Mouse (Mus musculus) heart, postnatal 14 days (tissue): ENCODE results near the gene Nln. TPM values are rescaled to one million over a fixed set of nuclear protein-coding genes. Genes with fewer than 3 reads are reported as not detected.

Experiments
- DNase-seq, 2 experiments: peaks; one replicate each; pipeline ENCODE4 v3.0.0; 2021 to 2022
- intact Hi-C: fragments of 180-260 bp; cut with DNase I; formaldehyde crosslinking; loops from one replicate; pipeline ENCODE4 v1.15.1; 2025
- total RNA-seq, 2 experiments: library from RNA; stranded (reverse); gene quantifications; 2 replicates each; pipeline ENCODE4 v1.2.3; 2021

The Nln gene
- total RNA-seq, 2 experiments from 2014 or later, result 13.9 to 14.9 TPM

DNA sequence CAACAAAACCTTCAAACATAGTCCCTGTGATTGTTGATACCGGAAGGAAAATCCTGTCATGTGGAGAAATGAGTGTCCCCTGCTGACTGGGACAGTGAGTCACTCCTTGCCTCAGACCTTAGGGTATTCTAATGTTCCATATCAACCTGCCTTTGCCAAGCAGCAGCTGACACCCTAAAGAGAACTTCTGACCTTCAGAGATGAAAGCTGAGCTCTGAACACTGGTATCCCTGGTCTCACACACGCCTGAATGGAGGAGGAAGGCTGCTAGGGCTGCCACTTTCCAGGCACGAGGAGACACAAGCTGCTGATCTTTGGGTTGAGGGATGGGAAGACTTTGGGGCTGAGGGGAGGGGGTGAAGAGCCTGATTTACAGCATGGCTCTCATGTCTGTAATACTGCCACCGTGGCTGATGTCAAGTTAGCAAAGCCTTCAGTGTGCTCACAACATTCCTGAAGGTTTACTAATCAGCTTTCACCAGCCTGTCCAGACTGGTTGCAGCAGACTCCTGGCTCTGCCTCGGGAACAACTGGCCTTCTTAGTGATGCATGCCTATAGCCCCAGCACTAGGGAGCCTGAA lies 131.0 kb downstream of the Nln start:
- intact Hi-C loops, result no loop called here
- peak; percentile 11 to 27 for DNase-seq

DNA sequence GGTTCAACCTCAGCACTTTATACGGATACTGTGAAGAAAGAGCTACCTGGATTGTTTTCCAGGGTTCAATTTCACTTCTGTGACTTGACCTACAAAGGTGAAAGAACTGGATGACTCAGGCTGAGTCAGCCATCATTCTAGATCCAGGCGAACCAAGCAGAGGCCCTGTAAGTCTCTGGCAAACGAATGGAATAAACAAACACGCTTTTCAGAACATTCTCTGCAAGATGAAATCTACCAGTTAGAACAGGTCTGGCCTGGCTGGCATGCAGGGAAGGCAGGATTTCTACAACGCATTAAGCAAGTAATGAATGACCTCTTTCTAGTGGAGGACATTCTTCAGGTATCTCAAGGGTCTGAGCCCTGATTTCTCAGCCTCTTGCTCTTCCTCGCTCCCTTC lies 131.6 kb downstream of the Nln start:
- intact Hi-C loops, result no loop called here
- DNase-seq, result no peak

DNA sequence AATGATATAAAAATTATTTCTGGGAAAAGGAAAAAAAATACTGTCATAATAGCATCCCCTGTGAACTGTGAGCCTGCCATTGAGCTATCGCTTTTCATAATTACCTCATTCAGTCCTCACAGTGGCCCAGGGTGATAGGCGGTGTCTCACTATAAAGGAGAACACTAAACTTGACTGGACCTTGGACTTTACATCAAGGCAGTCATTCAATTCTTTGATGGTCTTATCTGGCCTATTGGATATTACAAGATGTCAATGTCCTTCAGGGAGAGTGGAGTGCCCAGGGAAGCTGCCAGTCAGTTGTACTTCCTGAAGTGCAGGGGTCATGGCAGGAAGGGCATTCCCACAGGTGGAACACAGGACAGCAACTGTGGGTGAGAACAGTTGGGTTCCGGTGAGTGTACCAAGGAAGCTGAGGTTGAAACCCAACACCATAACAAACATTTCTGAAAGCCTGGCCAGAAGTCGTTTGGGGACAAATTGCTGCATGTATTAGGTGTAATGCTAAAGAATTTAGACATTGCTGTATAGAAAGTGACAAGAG lies 133.2 kb downstream of the Nln start:
- no peak for DNase-seq
- intact Hi-C loops, result no loop called here

DNA sequence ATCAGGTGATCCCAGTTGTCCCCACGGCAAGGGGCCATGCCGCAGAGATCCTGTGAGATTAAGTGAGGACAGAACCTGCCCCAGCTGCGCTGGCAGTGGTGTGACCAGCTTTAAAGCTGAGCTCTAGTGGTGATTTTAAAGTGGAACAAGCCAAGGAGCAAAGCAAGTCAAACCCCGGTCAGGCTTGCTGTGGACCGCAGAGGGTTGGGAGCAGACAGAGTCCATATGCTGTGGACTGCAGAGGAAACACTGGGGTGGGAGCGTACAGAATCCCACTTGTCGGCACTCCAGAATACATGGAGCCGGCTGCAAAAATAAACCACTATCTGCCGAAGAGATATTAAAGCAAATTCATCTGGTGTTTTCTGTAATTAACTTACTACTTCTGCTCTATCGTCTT lies 134.3 kb downstream of the Nln start:
- peak in 1 of 2 experiments; percentile 18 for DNase-seq
- intact Hi-C loops, result no loop called here

DNA sequence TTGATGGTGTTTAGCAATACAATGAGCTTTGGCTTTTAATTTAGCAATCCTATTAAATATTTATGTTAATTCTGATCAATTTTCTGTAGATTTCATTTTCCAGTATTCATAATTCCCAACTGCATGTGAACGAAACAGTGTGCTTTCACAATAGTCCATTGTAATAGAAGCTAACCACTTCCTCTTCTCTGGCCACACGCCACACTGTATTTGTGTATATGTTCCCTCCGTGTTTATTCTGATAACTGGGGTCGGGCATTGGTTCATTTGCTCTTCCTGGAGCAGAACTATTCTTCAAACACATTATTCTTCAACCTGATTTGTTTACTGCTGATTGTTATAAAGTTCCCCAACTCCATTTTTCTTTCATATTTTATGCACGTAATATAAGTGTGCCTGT lies 135.4 kb downstream of the Nln start:
- intact Hi-C loops, result no loop called here
- no peak for DNase-seq

Other genes starting within 250 kb of the Nln start
- gene Erbin, start 189.1 kb downstream of the Nln start, total RNA-seq, result 10 to 100 TPM; 54.6 to 54.8 TPM
- gene Sgtb, start 127 bp upstream of the Nln start, total RNA-seq, result 1 to 10 TPM; 1.4 to 1.5 TPM
- 10 to 100 TPM; 32.9 to 36.9 TPM for gene Trappc13, start 68.9 kb upstream of the Nln start, total RNA-seq
- 10 to 100 TPM; 18.8 to 20.6 TPM for gene Trim23, start 69.2 kb upstream of the Nln start, total RNA-seq
- 1 to 10 TPM; 1.4 to 1.9 TPM for gene Cenpk, start 119.0 kb upstream of the Nln start, total RNA-seq
- 1 to 10 TPM; 8.4 TPM for gene Ppwd1, start 119.2 kb upstream of the Nln start, total RNA-seq
- gene Adamts6, start 178.2 kb upstream of the Nln start, total RNA-seq, result 1 to 10 TPM; 5.4 to 6.2 TPM